Mouse (Mus musculus) E14TG2a.4 (cell line): ENCODE results near the gene Dock7.
"Not testable (repeated sequence)": the region's sequence is repeated elsewhere in the genome, so short reads cannot be mapped to it uniquely, and the experiment has no call there.

Experiments
- CTCF ChIP-seq: conservative IDR thresholded peaks from 2 replicates; pipeline ENCODE4 v1.5.1; 2014; ENCODE audit warnings: low read length
- NANOG ChIP-seq: IDR thresholded peaks from 2 replicates; pipeline ENCODE4 v1.6.1; 2014; ENCODE audit warnings: borderline replicate concordance, low read length, mixed read lengths
- POU5F1 ChIP-seq: IDR thresholded peaks from 2 replicates; pipeline ENCODE4 v1.6.1; 2014; ENCODE audit warnings: low read length, borderline replicate concordance

GRCm38 (mm10) chr4:98978288-98978687 lies 142.4 kb downstream of the Dock7 start:
- not testable (repeated sequence) for TF ChIP-seq CTCF, NANOG, POU5F1
